Mouse (Mus musculus): ENCODE results near the gene Mblac2.
A peak's percentile ranks its signal among the peaks of the same experiment; 100 is the strongest.

The Mblac2 gene

DNA sequence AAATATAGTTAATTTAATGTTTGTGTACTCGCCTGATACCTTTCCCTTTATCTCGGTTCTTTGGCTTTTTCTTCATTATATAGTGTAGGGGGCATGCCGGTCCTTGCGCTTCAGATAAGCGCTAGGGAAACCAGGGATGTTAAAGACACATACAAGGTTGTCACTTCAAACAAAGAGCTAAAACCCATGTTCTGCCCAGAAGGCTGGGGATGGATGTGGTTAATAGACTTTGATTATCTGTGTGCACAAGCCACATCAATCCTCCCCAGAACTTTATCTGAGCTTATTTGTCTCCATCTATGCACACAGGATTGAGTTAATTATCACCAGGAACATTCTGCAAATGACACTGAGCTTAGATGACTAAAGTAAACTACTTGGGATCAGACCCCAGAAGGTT, 25.5 kb downstream of the Mblac2 start:
- DNase-seq (ENCODE audit: low read depth, low spot score), result no peak

DNA sequence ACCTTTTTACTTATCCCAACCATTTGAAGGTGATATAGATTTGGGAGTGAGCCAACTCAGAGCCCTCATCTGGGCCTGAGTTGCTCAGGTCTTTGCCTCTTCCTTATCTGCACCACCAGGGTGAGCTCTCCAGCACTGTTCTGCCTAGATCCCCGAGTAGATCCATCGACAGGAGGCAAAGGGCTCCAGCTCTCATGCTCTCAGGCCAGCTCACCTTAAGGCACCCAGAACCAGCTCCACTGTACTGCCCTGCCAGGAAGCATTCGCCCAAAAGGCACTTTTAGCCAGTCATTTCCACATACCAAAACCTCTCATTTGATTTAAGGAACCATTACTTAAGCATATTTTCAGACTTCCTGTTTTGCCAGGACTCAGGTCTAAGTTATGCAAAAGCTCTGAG, 29.8 kb downstream of the Mblac2 start:
- no peak for DNase-seq (ENCODE audit: low read depth, low spot score)

DNA sequence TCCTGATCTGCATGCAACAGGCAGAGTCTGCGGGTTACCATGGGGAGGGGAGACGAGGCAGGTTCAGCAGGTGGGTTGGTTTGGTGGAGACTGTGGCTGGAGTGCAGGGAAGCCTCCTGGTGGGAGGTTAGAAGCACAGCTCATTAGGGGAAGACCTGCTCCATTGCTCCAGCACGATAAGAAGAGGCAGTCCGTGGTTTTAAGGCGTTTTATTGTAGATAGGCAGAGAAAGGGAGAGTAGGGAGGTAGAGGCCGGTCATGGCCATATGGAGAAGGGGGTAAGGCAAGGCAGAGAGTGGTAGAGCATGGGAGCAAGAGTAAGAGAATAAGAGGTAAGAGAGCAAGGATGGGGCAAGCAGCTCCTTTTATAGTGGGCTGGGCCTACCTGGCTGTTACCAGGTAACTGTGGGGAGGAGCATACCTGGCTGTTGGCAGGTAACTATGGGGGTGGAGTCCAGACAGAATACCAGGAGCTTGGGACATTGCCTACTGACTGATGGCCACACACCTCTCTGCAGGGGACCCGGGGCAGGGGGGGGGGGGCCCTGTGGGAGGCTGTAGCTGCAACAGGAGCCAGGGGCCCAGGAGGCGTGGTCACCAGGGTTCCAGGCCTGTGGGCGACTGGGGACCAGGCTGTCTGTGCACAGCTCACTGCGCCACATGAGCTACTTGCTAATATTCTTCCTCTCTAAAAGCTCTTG, 32.4 kb downstream of the Mblac2 start:
- no peak for DNase-seq (ENCODE audit: low read depth, low spot score)

DNA sequence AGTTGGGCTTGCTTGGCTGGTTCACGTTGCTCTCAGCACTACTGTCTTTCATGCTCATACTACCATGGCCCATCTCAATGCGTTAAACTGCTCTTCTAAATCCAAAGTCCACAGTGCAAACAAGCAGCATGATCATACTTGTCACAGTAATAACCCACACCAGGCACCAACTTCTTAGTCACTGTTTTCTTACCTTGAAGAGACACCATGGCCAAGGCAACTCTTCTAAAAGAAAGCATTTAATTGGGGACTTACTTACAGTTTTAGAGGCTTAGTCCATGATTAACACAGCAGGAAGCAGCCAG, 32.9 kb downstream of the Mblac2 start:
- DNase-seq (ENCODE audit: low read depth, low spot score), result no peak

DNA sequence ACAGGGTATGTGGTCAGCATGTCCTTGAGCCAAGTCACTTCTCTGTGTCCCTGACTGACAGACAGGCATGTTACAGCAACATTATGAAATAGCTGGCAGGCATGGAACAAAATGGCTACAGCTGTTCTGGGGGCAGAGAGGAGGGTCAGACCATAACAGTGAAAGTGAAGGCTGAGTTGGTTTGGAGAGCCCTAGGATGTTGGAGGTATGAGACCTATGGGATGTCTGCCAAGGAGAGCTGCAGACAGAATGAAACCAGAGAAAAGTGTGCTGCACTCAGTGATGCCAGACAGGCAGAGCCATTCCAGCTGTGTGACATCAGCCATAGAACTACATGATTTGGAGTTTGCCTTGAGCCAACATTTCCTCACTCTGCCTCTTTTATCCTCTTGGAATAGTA, 43.7 kb downstream of the Mblac2 start:
- no peak for DNase-seq (ENCODE audit: low read depth, low spot score)

DNA sequence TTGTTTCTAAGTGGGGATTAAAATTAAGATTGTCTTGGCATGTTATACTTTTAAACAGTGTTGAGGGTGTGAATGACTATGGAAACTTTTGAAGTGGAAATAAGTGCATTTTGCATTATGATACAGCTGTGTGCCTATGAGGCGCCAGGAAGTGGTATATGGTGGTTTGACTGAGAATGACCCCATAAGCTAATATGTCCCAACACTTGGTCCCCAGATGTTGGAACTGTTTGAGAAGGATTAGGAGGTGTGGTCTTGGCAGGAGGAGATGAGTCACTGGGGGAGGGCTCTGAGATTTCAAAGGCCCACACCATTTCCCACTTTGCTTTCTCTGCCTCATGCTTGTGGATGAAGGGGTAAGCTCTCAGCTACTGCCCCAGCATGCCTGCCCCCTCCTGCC, 44.2 kb downstream of the Mblac2 start:
- no peak for DNase-seq (ENCODE audit: low read depth, low spot score)

DNA sequence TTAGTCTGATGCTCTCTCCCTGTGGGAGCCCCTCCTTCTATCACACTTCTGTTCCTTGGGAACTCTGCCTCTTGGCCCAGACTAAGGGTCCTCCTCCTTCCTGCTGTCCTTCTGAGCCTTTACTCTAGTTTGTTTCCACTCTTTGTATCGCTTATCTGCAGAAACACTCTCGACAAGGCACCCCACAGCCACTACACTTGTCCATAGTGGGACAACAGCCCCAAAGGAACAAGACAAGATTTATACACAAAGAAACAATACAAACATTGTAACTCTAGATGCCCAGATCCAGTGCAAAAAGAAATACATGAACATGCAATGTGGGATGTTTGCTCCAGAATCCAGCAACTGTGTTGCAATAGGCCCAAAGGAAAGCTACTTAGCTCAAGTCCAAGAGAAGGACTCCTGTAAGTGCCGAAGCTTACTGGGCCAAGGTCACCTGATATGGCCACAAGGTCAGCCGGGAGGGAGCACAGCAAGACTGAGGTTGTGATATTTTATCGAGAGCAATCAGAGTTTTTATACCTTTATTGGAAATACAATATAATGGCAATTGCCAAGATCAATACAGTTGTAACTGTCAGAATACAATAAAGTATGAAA, 46.0 kb downstream of the Mblac2 start:
- no peak for DNase-seq (ENCODE audit: low read depth, low spot score)

DNA sequence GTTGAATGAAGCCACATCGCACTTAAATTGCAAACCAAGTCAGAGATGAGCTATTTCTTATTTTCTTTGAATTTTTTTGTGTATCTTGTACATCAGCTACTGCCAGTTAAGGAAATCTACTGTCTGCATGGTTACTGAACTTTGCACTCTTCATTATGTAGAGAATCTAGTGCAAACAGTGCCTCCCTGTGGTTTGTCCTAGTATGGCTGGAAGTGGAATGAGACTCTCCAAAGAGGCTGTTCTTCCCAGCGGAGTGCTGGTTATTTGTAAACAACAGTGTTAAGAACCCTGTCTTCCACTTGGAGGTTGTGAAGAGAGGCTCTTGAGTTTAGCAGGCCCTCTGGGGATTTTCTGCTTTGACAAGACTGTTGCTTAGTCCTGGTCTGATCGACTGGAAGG, 49.2 kb downstream of the Mblac2 start:
- DNase-seq (ENCODE audit: low read depth, low spot score), result peak; percentile 68

DNA sequence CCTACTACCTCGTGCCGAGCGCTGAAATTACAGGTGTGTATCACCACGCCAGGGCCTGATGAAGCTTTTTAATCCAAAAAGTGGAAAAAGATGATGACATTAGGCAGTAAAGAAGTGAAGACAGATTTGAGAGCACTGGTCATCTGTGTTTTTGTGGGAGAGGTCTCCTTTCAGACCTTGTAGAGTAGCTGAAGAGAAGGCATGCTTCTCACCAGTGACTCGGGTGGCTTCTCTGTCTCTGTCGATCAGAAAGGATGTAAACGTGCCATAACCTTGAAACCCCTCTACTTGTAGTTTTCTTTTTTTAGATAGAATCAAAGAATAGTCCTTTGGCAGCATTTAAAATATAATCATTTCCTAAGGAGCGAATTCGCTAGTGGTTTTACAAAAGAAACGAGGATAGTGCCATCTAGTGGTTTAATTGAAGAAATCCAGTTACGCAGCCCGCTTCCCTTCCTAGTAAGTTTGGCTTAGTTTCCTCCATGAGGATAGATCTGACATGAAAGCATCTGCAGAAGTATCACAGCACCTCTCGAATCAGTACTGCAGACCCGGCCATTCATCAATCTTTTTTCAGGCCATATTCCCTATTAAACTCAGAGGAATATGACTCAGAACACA, 50.5 kb downstream of the Mblac2 start:
- peak; percentile 85 for DNase-seq (ENCODE audit: low read depth, low spot score)

DNA sequence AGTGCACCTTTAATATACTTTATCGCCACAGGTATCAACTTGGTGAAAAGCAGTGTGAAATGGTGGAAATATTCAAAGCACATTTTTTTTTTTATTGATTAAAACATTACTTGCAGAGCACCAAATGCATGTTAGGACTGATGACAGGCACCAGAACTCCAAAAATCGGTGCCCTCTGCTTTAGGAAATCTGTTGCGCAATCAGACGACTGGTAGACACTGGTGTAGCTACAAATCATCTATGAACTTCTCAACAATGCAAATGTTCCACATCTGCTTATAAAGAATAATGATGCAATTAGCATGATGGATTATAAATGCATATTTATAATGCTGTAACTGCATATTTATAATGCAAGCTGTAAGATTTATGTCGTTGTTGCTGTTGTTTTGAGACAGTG, 53.0 kb downstream of the Mblac2 start:
- no peak for DNase-seq (ENCODE audit: low read depth, low spot score)

DNA sequence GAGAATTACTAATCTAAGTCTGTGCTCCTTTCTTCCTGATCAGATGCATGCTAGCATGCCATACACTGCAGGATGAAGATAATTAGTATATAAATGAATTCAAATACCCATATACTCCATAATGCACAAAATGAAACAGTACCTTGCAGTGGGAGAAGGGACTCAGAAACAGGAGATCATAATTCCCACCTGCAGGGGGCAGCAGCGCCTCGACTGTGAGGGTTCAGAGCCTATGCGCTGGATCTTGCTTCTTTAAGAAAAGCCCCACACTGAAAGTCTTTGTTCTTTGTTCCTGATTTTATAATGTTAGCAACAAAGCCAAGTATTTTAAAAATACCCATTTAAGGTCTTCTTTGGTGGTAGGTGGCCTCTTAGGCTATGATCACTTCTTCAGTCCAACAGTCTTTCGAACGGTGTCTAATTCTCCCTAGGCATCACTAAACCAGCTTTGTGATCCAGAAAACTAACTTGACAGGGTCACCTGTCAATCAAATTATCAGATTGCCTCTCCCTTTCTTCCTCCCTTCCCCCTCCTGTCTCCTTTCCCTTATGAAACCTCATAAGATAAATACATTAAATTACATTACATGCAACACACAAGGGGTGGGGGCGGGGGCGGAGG, 56.0 kb downstream of the Mblac2 start:
- peak; percentile 88 for DNase-seq (ENCODE audit: low read depth, low spot score)

DNA sequence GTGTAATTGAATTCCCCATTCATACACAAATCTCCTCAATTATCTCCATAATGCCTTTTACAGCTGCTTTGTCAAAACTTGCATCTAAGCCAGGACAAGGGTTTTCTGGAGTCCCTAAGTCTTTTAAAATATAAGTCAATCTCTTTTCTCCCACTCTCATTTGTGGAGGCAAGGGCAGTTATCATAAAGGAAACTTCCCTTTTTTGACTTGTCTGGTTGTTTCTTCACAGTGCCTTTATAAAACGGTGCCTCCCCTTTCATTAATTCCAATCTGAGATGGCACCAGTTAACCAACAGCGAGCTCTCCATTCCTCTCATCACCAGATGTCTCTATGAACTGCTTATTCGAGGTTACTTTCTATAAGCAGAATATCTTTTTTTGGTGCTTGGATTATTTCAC, 65.1 kb downstream of the Mblac2 start:
- DNase-seq (ENCODE audit: low read depth, low spot score), result no peak

DNA sequence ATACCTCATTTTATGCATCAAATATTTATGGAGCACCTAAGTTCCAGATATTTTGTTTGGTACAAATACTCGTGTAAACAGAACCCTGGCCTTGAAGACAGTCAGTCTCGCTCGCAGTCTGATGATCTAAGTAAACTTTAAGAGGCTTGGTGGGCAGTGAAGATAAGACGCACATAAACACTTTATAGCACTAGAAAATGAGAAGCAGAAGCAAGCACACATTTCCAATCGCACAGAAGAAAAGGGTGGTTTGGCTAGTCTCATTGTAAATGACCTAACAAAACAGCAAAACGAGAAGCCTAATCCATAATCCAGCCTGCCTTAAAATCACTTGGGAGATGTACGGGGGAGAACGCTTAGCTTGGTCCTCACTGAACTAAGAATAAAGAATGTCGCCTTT, 71.3 kb downstream of the Mblac2 start:
- no peak for DNase-seq (ENCODE audit: low read depth, low spot score)

DNA sequence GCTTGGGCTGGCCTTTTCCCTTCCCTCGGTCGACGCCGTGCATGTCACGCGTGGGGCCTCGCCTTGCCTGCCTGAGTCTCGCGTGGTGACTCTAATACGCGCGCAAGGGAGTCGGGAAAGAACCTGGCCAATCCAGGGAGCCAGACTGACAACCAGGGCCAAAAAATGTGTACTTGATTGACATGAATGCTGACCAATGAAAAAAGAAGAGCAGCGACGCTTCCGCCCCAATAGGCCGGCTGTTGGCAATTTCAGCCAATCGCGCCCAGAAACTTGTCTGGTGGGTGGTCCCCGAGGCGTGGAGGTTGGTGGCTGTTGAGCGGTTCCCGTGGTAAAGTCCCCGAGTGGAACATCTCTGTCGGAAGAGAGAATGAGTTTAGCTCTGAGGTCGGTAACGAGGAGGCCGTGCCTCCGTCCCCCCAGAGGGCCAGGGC, 71.8 kb downstream of the Mblac2 start, which contains the start of gene Cetn3:
Gene Cetn3 (plus strand): TSS at position 107 of the 434 bp plus-strand sequence.
- DNase-seq (ENCODE audit: low read depth, low spot score), result peak; percentile 99

DNA sequence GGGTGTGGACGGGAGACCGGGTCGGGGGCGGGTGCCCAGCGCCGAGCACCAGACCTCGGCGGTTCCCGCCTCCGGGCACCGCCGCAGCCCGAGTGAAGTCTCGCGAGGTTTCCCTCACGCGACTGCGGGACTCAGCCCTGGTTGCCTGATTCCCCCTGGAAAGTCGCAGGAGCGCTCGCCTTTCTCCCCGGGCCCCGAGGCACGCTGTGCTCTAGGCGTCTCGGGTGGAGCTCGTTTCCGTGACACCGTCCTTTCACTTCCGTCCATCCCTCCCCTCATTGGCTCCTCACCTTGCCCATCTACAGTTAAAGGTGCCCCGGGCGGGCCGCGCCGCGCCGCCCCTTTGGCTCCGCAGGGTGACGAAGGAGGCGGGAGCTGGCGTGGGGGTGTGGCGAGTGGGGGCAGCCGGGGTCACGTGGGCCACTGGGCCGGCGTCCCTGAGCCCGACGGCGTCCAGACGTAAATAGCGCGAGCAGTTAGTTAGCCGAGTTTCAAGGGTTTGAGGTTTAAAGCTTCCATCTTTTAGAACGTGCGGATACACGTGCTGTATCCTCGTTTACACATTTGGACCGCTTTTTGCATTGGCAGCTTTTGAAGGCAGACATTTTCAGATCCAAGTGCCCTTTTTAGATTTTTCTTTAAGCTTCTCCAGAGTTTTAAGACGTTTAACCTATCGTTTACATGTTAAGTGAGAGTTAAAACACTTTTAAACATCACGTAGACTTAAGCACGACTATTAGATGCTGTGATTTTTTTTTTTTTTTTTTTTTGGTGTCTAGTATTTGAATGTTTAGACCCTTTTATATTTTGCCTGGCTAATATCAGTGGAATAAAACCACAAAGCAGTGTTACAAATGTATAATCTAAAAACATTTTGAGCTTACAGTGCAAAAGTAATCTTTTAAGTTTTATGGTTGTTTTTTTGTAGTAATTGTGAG, 72.5 kb downstream of the Mblac2 start:
- DNase-seq (ENCODE audit: low read depth, low spot score), result peak; percentile 99

DNA sequence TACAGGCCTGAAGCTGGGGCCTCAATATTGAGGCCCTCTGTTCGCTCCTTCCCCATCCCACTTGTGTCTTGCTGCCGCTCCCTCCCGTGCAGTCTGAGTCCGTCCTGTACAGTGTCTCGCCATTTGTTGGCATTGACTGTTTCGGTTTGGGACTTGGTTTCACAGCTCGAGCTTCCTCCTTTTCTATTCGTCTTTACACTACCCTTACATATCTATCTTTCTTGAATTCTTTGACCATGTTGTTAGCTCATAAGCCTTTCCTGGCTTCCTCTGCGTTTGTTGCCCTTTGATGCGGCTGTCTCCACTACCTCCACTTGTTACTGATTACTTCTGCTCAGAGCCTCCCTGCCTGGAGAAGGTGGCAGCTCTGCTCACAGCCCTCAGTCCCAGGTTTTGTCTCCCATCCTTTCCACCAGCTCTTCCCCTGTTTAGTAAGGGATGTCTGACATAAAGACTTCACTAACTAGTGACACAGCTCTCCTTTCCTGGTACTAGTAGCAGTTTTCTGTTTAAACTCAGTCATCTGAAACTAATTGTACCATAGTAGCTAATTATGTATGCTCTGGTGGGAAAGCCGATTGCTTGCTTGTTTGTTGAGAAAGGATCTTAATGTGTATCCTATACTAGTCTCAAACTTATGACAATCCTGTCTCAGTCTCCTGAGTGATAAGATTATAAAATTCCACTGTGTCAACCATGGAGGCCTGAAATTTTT, 74.8 kb downstream of the Mblac2 start:
- peak; percentile 41 for DNase-seq (ENCODE audit: low read depth, low spot score)

DNA sequence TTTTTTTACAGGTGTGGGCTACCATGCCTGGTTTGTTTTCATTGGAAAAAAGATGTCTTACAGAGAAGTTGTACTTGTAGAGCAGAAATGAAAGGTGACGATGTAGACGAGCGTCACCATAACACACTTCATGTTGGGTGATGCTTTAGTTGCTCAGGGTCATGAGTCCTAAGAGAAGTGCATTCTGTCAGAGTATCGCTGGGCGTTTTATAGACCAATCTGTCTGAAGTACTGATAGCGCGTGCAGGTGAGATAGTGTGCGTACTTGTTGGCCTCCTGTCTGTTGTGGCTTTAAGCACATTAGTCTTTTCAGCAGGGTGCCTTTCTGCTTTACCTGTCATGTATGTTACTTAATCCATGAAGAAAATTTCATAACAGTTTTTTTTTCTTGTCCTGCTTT, 79.0 kb downstream of the Mblac2 start:
- no peak for DNase-seq (ENCODE audit: low read depth, low spot score)

DNA sequence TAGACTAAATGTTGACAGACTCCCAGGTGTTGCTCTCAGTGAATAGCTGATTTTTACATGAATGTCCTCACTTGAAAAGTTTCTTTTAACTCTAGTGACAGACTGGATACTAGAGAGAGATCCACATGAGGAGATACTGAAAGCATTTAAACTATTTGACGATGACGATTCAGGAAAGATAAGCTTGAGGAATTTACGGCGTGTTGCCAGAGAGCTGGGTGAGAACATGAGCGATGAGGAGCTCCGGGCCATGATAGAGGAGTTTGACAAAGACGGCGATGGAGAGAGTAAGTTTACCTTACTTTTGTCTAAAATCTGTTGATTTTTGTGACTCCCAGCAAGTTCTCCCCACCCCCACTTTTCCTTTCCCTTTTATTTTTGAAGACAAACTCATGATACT, 80.7 kb downstream of the Mblac2 start:
- no peak for DNase-seq (ENCODE audit: low read depth, low spot score)

DNA sequence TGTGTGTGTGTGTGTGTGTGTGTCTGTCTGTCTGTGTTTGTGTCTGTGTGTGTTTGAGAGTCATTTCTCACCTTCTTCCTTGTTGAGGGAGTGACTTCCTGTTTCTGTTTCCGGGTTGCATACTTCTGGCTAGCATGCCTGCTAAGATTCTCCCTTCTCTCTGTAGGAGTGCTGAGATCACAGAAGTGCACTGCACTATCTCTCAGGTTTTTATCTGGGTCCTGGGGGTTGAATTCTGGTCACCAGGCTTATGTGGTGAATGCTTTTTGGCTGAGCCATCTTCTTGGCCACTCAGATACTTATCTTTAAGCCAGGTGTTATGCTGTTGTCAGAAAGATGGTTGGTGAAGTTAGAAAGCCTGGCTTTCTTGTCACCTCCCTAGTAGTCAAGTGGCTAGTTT, 82.7 kb downstream of the Mblac2 start:
- no peak for DNase-seq (ENCODE audit: low read depth, low spot score)

DNA sequence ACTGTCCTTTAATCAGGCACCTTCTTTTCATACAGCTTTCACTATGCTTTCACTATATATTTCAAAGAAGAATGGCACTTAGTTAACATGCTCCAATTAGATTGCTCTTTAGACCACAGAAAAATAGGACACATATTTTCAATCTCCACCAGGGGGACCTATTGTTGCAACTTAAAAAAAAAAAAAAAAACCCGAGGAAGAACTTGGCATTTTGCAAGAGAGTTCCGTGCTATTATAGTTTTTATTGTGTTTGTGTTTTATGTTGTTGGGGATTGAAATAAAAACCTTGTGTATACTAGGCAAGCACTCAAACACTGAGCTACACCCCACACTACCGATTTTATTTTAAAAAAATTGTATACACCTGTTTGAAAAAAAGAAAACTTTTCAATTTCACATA, 90.0 kb downstream of the Mblac2 start:
- peak; percentile 49 for DNase-seq (ENCODE audit: low read depth, low spot score)

All from brain, adult 2 months (tissue).